Mouse (Mus musculus): Measurements from ENCODE around the gene Gorasp1. TPM values are rescaled to one million over a fixed set of nuclear protein-coding genes. Genes with fewer than 3 reads are reported as not detected.

Gorasp1 gene
- polyA plus RNA-seq, 1 experiment from 2014 or later, result 20.9 TPM

DNA sequence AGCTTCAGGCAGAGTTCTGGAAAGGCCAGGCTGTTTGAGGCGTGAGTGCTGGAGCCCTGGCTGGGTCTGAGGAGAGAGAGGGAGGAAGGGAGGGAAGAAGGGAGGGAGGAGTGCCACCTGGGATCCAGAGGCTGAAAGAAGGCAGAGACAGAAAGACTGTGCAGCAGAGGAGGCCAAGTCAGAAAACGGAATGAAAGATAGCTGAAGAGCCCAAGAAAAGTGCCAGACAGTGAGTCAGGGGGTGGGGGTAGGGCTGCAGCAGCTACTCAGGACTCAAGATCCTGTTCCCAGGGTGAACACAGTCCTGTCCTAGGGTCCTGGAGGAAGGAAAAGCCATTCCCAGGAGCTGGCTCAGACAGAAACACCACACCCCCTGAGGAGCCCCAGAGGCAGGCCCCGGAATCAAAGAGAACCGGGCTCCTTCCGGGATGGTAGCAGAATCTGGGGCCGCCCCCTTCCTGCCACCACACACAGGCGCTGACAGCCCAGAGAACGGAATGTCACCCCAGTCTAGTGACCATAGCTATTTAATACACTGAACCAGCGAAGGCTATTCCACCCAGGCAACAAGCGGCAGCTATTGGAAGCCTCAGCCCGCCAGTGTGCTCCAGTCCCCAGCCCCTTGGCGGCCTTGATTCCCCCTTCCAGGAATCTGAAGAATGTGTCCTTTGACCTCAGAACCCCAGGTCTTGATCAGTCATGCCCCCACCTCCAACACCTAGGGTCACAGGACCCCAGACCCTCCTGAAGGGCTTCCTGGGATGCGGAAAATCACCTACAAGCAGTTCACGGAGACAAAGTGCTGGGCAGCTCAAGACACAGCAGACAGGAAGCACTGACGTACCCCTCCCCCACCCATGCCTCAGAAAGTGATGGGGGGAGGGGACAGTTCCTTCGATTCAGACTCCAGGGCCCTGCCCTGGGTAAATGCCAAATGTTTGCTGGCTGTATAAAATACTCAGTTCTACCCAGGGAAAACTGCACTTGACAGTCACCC lies 44.1 kb upstream of the Gorasp1 start:
- ATAC-seq (ENCODE audit: insufficient number of reproducible peaks, insufficient read depth, low FRiP score, low read depth), result peak; percentile 37
- Histone ChIP-seq H3K4me2 (replicated peaks; ENCODE audit: low read depth, low read length) (peak overlapping the region; percentile 95), H3K27ac (ENCODE audit: low read length) (peak overlapping the region; percentile 89), H3K9me3 (ENCODE audit: control insufficient read depth, low read depth, low read length) (no peaks in the 10 kb centered on the region), H3K36me3 (ENCODE audit: control insufficient read depth, insufficient read depth, low read length) (no peaks in the 10 kb centered on the region), H3K27me3 (ENCODE audit: control insufficient read depth, insufficient read depth, low read length) (no peaks in the 10 kb centered on the region), H3K4me3 (ENCODE audit: low read depth, low read length) (peak overlapping the region; percentile 68; the same call in 1 of the 2 replicates), H3K4me1 (ENCODE audit: control insufficient read depth, insufficient read depth, low read length) (peaks cover 60% of the 10 kb centered on the region), H3K9ac (replicated peaks; ENCODE audit: low read depth, low read length) (no peak overlapping the region; the same call in 1 of the 2 replicates)
- WGBS, result under 1% methylated on average over 16 of the region's 16 CpGs

DNA sequence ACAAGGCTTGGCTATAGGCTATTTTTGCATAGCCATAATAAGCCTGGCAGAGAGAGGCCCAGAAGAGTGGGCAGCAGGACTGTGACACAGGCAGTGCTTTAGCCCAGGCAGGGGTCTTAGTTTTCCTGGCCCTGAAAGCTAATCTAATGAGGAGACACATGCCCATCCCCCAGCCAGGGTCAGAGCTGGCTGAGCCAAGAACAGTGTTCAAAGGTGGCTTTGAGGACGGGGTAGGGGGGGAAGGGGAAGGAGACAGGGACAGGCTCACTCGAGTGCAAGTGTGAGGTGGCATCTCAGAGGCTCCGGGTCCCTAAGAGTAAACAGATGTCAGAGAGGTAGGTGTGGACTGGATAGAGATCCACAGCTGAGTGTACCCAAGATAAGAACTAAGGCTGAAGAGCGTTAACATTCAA lies 43.4 kb upstream of the Gorasp1 start:
- peak overlapping the region; percentile 89 for H3K27ac ChIP-seq (ENCODE audit: low read length)
- 5% methylated on average over 4 of the region's 4 CpGs for WGBS
- no peak overlapping the region; the same call in 1 of the 2 replicates for H3K9ac ChIP-seq (replicated peaks; ENCODE audit: low read depth, low read length)
- peaks cover 59% of the 10 kb centered on the region for H3K4me1 ChIP-seq (ENCODE audit: control insufficient read depth, insufficient read depth, low read length)
- H3K27me3 ChIP-seq (ENCODE audit: control insufficient read depth, insufficient read depth, low read length), result no peaks in the 10 kb centered on the region
- no peak for ATAC-seq (ENCODE audit: insufficient number of reproducible peaks, insufficient read depth, low FRiP score, low read depth)
- peak overlapping the region; percentile 68; the same call in 1 of the 2 replicates for H3K4me3 ChIP-seq (ENCODE audit: low read depth, low read length)
- H3K36me3 ChIP-seq (ENCODE audit: control insufficient read depth, insufficient read depth, low read length), result no peaks in the 10 kb centered on the region
- H3K9me3 ChIP-seq (ENCODE audit: control insufficient read depth, low read depth, low read length), result no peaks in the 10 kb centered on the region
- peak overlapping the region; percentile 95 for H3K4me2 ChIP-seq (replicated peaks; ENCODE audit: low read depth, low read length)

DNA sequence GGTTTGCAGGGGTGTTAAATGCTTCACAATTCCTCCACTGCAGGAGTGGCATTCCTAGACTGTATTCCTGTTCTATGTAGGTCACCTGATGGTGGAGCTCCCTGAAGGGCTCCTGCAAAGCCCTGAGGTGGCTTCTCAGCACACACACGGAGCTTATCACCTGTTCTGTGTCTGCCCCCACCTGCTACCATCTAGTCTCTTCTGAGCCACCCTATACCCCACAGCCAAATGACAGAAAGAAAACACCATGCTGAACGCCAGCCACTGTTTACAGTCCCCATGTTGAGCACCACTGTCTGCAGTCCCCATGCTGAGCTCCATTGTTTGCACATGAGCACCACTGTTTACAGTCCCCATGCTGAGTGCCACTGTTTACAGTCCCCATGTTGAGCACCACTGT lies 42.4 kb upstream of the Gorasp1 start:
- H3K4me1 ChIP-seq (ENCODE audit: control insufficient read depth, insufficient read depth, low read length), result peaks cover 59% of the 10 kb centered on the region
- no peak overlapping the region for H3K4me3 ChIP-seq (ENCODE audit: low read depth, low read length)
- H3K27me3 ChIP-seq (ENCODE audit: control insufficient read depth, insufficient read depth, low read length), result no peaks in the 10 kb centered on the region
- no peak overlapping the region for H3K4me2 ChIP-seq (replicated peaks; ENCODE audit: low read depth, low read length)
- H3K36me3 ChIP-seq (ENCODE audit: control insufficient read depth, insufficient read depth, low read length), result no peaks in the 10 kb centered on the region
- H3K9me3 ChIP-seq (ENCODE audit: control insufficient read depth, low read depth, low read length), result no peaks in the 10 kb centered on the region
- no peak for ATAC-seq (ENCODE audit: insufficient number of reproducible peaks, insufficient read depth, low FRiP score, low read depth)
- no peak overlapping the region for H3K27ac ChIP-seq (ENCODE audit: low read length)
- WGBS, result 42% methylated on average over 2 of the region's 2 CpGs
- no peak overlapping the region for H3K9ac ChIP-seq (replicated peaks; ENCODE audit: low read depth, low read length)

DNA sequence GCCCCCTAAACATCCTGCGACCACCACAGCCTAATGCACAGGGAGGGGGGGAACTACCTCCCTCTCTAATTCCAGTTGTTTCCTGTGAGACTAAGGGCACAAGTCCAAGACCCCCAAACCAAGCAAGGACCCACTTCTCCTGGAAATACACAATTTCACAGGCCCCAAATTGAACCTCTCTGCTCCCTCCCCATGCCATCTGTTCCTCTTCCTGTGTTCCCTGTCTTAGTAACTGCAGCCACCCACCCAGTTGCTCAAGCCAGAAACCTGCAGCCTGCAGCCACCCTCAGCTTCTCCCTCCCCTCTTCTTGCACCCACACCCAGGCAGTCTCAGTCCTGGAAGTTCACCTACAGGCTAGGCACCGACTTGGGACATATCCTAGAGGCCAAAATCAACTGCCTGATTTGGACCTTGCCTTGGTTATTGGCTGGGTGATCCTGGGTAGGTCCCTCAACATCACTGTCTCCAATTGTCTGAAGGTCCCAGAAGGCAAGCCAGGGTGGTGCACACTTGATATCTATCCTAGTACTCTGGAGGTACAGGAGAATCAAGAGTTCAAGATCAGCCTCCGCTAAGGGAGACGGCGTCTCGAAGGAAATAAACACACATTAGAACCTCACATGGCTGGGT lies 41.6 kb upstream of the Gorasp1 start:
- Histone ChIP-seq H3K4me1 (ENCODE audit: control insufficient read depth, insufficient read depth, low read length) (peaks cover 59% of the 10 kb centered on the region), H3K27ac (ENCODE audit: low read length) (no peak overlapping the region), H3K9me3 (ENCODE audit: control insufficient read depth, low read depth, low read length) (no peaks in the 10 kb centered on the region), H3K36me3 (ENCODE audit: control insufficient read depth, insufficient read depth, low read length) (peaks cover 6% of the 10 kb centered on the region; the same call in 1 of the 2 replicates), H3K4me3 (ENCODE audit: low read depth, low read length) (no peak overlapping the region), H3K4me2 (replicated peaks; ENCODE audit: low read depth, low read length) (no peak overlapping the region), H3K27me3 (ENCODE audit: control insufficient read depth, insufficient read depth, low read length) (no peaks in the 10 kb centered on the region), H3K9ac (replicated peaks; ENCODE audit: low read depth, low read length) (no peak overlapping the region)
- WGBS, result 75% methylated on average over 6 of the region's 6 CpGs
- ATAC-seq (ENCODE audit: insufficient number of reproducible peaks, insufficient read depth, low FRiP score, low read depth), result no peak

DNA sequence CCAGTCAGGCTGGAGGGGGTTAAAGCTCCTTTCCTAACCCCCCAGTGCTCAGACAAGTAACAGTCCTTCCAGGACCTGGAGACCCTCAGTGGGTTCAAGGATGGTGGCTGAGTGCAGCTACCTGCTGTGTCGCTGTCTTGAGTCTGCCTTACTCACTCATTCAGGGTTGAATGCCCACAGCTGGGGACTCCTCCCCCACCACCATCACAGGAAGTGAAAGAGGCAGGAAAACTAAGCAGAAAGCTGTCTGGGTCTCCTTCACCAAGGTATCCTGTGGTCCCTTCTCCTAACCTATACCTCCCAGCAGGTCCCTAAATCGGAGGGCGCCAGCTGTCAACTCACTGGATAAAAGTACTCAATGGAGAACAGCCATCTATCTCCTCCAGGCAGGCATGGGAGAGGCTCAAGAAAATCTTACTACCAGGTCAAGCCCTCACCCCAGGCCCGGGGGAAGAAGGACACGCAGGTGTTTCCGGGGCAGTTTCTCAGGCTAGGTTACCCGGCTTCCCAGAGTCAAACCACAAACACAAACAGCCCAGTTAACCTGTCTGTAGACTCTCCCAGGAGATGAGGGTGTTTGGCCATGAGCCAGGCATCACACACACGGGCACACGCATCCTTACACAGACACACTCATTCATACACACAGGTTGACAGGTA lies 40.9 kb upstream of the Gorasp1 start:
- H3K9ac ChIP-seq (replicated peaks; ENCODE audit: low read depth, low read length), result no peak overlapping the region
- H3K27me3 ChIP-seq (ENCODE audit: control insufficient read depth, insufficient read depth, low read length), result no peaks in the 10 kb centered on the region
- no peak for ATAC-seq (ENCODE audit: insufficient number of reproducible peaks, insufficient read depth, low FRiP score, low read depth)
- H3K36me3 ChIP-seq (ENCODE audit: control insufficient read depth, insufficient read depth, low read length), result peaks cover 12% of the 10 kb centered on the region; the same call in 1 of the 2 replicates
- H3K27ac ChIP-seq (ENCODE audit: low read length), result 0 out of 2 replicates have a peak overlapping the region, but pooled peaks have one; percentile 28
- WGBS, result 28% methylated on average over 9 of the region's 9 CpGs
- no peaks in the 10 kb centered on the region for H3K9me3 ChIP-seq (ENCODE audit: control insufficient read depth, low read depth, low read length)
- H3K4me3 ChIP-seq (ENCODE audit: low read depth, low read length), result no peak overlapping the region
- peaks cover 59% of the 10 kb centered on the region for H3K4me1 ChIP-seq (ENCODE audit: control insufficient read depth, insufficient read depth, low read length)
- no peak overlapping the region for H3K4me2 ChIP-seq (replicated peaks; ENCODE audit: low read depth, low read length)

DNA sequence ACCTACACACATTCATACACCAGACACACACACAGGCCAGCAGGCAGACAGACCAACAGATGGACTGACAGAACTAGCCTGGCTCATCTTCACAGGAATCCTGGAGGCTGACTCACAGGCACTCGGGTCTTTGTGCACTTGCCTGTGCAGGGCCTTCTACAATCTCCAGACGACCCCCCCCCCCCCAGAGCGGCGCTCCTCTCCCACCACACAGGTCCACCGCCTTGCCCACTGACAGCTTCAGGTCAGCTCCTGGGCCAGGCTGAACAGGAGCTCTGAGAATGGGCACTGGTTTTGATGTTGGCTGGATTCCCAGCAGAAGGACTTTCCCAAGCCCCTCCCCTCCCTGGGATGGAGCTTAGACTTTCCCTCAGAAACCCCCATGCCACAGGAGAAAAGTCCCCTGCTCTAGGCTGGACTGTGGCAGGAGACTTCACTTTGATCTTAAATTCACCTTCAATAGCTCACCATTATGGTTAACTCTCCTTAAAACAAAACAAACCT lies 40.2 kb upstream of the Gorasp1 start:
- Histone ChIP-seq H3K36me3 (ENCODE audit: control insufficient read depth, insufficient read depth, low read length) (peaks cover 18% of the 10 kb centered on the region; the same call in 1 of the 2 replicates), H3K27me3 (ENCODE audit: control insufficient read depth, insufficient read depth, low read length) (no peaks in the 10 kb centered on the region), H3K4me2 (replicated peaks; ENCODE audit: low read depth, low read length) (no peak overlapping the region), H3K27ac (ENCODE audit: low read length) (0 out of 2 replicates have a peak overlapping the region, but pooled peaks have one; percentile 28), H3K9ac (replicated peaks; ENCODE audit: low read depth, low read length) (no peak overlapping the region), H3K4me1 (ENCODE audit: control insufficient read depth, insufficient read depth, low read length) (peaks cover 54% of the 10 kb centered on the region), H3K9me3 (ENCODE audit: control insufficient read depth, low read depth, low read length) (no peaks in the 10 kb centered on the region), H3K4me3 (ENCODE audit: low read depth, low read length) (no peak overlapping the region)
- 43% methylated on average over 4 of the region's 5 CpGs for WGBS
- no peak for ATAC-seq (ENCODE audit: insufficient number of reproducible peaks, insufficient read depth, low FRiP score, low read depth)

DNA sequence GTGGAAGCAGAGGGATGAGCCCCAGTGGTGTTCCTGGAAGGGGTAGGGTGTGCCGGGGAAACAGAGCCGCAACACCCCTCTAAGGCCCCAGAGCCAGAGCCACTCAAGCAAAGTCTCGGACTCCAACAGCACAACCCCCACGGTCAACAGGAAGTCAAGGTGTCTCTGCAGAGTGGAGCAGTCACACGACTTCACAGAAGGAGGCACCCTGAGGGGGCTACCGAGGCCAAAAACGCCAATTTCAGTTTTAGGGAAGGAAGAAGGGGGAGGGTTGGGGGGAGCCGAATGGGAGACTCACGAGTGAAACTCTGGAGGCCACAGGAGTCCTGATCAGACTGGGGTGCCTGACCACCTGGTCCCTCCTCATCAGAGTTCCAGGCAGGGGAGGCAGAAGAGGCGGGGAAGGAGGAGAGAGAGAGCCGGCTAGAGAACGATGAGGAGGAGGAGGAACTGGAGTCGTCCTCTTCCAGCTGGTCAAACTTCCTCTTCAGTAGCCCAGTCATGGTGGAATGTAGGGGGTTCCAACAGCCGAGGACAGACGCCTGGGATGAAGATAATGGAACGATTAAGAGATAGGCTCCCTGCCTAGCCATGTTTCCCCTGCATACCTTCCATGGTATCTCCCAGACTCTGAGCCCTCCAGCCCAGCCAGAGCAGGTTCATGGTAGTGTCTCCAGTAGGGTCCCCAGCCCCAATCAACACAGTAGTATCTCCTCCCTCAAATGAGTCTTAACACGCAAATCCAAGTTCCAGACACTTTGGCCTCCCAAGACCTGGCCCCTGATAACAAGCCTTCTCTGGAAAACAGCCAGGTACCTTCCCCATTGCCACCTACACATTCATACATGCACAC lies 39.6 kb upstream of the Gorasp1 start:
- no peaks in the 10 kb centered on the region for H3K27me3 ChIP-seq (ENCODE audit: control insufficient read depth, insufficient read depth, low read length)
- no peak overlapping the region for H3K9ac ChIP-seq (replicated peaks; ENCODE audit: low read depth, low read length)
- H3K4me1 ChIP-seq (ENCODE audit: control insufficient read depth, insufficient read depth, low read length), result peaks cover 47% of the 10 kb centered on the region
- ATAC-seq (ENCODE audit: insufficient number of reproducible peaks, insufficient read depth, low FRiP score, low read depth), result no peak
- peak overlapping the region; percentile 15; the same call in 1 of the 2 replicates for H3K27ac ChIP-seq (ENCODE audit: low read length)
- peaks cover 24% of the 10 kb centered on the region; the same call in 1 of the 2 replicates for H3K36me3 ChIP-seq (ENCODE audit: control insufficient read depth, insufficient read depth, low read length)
- no peak overlapping the region for H3K4me3 ChIP-seq (ENCODE audit: low read depth, low read length)
- WGBS, result 27% methylated on average over 17 of the region's 17 CpGs
- no peaks in the 10 kb centered on the region for H3K9me3 ChIP-seq (ENCODE audit: control insufficient read depth, low read depth, low read length)
- no peak overlapping the region for H3K4me2 ChIP-seq (replicated peaks; ENCODE audit: low read depth, low read length)
